ENCODE assay signal across 1 mouse cellular context in the genomic region with DNA sequence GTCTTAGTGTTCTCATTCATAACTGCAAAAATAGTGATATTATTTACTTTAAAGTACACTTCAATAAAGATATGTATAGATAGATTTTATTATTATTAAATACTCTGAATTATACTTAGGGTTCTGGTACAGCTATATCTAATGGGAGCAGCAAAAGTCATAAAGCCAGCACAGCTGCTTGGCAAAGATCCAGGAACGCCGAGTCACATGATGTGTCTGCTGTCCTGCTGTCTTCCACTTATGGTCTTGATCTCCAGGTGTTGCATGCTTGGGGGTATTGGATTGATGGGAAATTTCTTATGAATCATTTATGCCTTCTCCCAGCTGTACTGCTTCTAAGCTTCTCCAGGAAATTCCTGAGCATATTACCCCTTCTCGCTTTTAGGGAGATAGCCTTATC.
A peak's percentile ranks its signal among the peaks of the same experiment; 100 is the strongest.
TF ChIP-seq lines count a peak whose summit lies in the region.

No protein-coding gene starts in this region.

TF ChIP-seq in MEL, 35 proteins besides CTCF, POLR2A, EP300 and RAD21:
- TF ChIP-seq USF1 (IDR thresholded peaks at IDR 0.05; ENCODE audit: low read depth, low read length) = peak; percentile 48; the same call in 1 of the 2 replicates
- no peak for TF ChIP-seq KAT2A (conservative IDR thresholded peaks at IDR 0.05; ENCODE audit: low read depth, low read length)
- TF ChIP-seq BHLHE40 (IDR thresholded peaks at IDR 0.05; ENCODE audit: borderline replicate concordance, low read depth, low read length) = no peak
- no peak for TF ChIP-seq ETS1 (IDR thresholded peaks at IDR 0.05; ENCODE audit: low read depth, low read length)
- TF ChIP-seq GATA1 (IDR thresholded peaks at IDR 0.05; ENCODE audit: low read depth, low read length) = no peak
